Comparison of ENCODE assay signal across 18 mouse cellular contexts in the genomic region with DNA sequence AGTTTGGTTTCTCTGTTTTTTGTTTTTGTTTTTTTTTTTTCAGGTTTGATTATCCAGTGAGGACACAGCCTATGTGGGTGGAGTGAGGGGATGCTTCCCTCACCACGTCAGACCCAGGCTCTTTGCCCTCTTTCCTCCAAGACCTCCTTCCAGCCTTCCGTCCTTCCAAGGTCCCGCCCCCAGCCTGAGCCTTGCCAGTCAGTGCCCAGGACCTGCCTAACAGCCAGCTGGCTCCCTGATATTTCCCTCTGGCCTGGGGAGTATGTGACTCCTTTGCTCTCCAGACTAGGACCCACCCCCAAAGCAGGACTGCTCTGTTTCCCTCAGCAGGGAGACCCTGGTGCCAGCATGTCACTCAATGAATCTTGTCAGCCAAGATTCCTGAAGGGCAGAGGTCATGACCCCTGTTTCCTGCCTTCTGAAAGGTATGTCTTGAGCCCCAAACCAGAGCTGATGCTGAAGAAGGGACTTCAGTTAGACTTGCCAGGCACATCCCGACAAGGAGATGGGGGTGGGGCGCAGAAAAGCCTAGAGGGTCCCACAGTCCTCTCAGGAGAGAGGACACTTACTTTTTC. TPM values are rescaled to one million over a fixed set of nuclear protein-coding genes. Genes with fewer than 3 reads are reported as not detected.
DNase-seq lines count a peak whose midpoint lies in the region; ATAC-seq and TF ChIP-seq lines count a peak whose summit lies in the region.
"Had no signal": no experiment of that assay in that cellular context is flagged by ENCODE, and none has a peak within 500 bp of the region (broad histone marks: within the 10 kb centered on the region; RNA-seq: fewer than 3 reads in every experiment).

No protein-coding gene starts in this region.

- H3K27me3 ChIP-seq in lung, postnatal 0 days (replicated peaks; ENCODE audit: insufficient read depth, low read length), result no peaks in the 10 kb centered on the region
- H3K27me3 ChIP-seq in intestine, embryonic 16.5 days (replicated peaks; ENCODE audit: control insufficient read depth, insufficient read depth, low read length), result no peaks in the 10 kb centered on the region; the same call in 1 of the 2 replicates
- peaks cover 21% of the 10 kb centered on the region for H3K27me3 ChIP-seq in forebrain, embryonic 12.5 days

- no peak overlapping the region for H3K9ac ChIP-seq in lung, postnatal 0 days (replicated peaks; ENCODE audit: low read depth)
- H3K9ac ChIP-seq in intestine, embryonic 16.5 days (ENCODE audit: low read depth, low read length), result no peak overlapping the region
- no peak overlapping the region for H3K9ac ChIP-seq in forebrain, embryonic 12.5 days
- H3K9ac ChIP-seq: forebrain, embryonic 13.5 days; limb, embryonic 13.5 days; lung, embryonic 15.5 days had no signal

- peak; percentile 17; the same call in 1 of the 2 replicates for ATAC-seq in lung, postnatal 0 days
- ATAC-seq in intestine, embryonic 16.5 days, result no peak
- ATAC-seq in forebrain, embryonic 12.5 days (ENCODE audit: low FRiP score), result no peak
- ATAC-seq: forebrain, embryonic 13.5 days; inflammation-experienced regulatory T-cells, adult 6 months had no signal

- no peak overlapping the region; the same call in 1 of the 2 replicates for H3K27ac ChIP-seq in lung, postnatal 0 days (ENCODE audit: low read length)
- peak overlapping the region; percentile 8; the same call in 1 of the 2 replicates for H3K27ac ChIP-seq in intestine, embryonic 16.5 days (ENCODE audit: low read length)
- no peak overlapping the region for H3K27ac ChIP-seq in forebrain, embryonic 12.5 days
- H3K27ac ChIP-seq: forebrain, embryonic 13.5 days; limb, embryonic 13.5 days; lung, embryonic 15.5 days had no signal

- no peak for TF ChIP-seq POLR2A in lung, adult 2 months (IDR thresholded peaks at IDR 0.05; ENCODE audit: borderline replicate concordance, extremely low read depth, low read depth, low read length)

- H3K4me2 ChIP-seq in lung, postnatal 0 days (replicated peaks; ENCODE audit: low read depth, low read length), result no peak overlapping the region
- H3K4me2 ChIP-seq in intestine, embryonic 16.5 days (ENCODE audit: low read depth, low read length), result no peak overlapping the region
- H3K4me2 ChIP-seq in forebrain, embryonic 12.5 days, result no peak overlapping the region
- H3K4me2 ChIP-seq: forebrain, embryonic 13.5 days; limb, embryonic 13.5 days; lung, embryonic 15.5 days had no signal

- WGBS in lung, postnatal 0 days, result 46% methylated on average over 5 of the region's 5 CpGs
- WGBS in lung, adult 2 months, result 49% methylated on average over 5 of the region's 5 CpGs
- WGBS in intestine, embryonic 16.5 days, result 43% methylated on average over 5 of the region's 5 CpGs
- WGBS in forebrain, embryonic 12.5 days, result 39% methylated on average over 5 of the region's 5 CpGs

- no peak for TF ChIP-seq EP300 in lung, postnatal 0 days (IDR thresholded peaks at IDR 0.05)

- peaks cover 1% of the 10 kb centered on the region; the same call in 1 of the 2 replicates for H3K4me1 ChIP-seq in lung, postnatal 0 days (ENCODE audit: insufficient read depth, low read depth, low read length)
- peaks cover 2% of the 10 kb centered on the region; the same call in 1 of the 2 replicates for H3K4me1 ChIP-seq in lung, adult 2 months (ENCODE audit: control insufficient read depth, insufficient read depth, low read length)
- H3K4me1 ChIP-seq in intestine, embryonic 16.5 days (ENCODE audit: control insufficient read depth, insufficient read depth, low read length), result peaks cover 5% of the 10 kb centered on the region
- peaks cover 7% of the 10 kb centered on the region for H3K4me1 ChIP-seq in forebrain, embryonic 12.5 days
- H3K4me1 ChIP-seq: forebrain, embryonic 13.5 days had no signal

- H3K4me3 ChIP-seq in lung, postnatal 0 days (ENCODE audit: low read depth, low read length), result no peak overlapping the region
- H3K4me3 ChIP-seq in lung, adult 2 months (replicated peaks; ENCODE audit: extremely low read depth, low read depth, low read length), result no peak overlapping the region
- H3K4me3 ChIP-seq in intestine, embryonic 16.5 days (ENCODE audit: low read length), result no peak overlapping the region
- no peak overlapping the region for H3K4me3 ChIP-seq in forebrain, embryonic 12.5 days (replicated peaks)
- H3K4me3 ChIP-seq: forebrain, embryonic 13.5 days; limb, embryonic 13.5 days; lung, embryonic 15.5 days; myocyte had no signal

- DNase-seq in gastrocnemius, postnatal 10 days, result peak; percentile 61
- DNase-seq in gastrocnemius, adult 8-10 months (ENCODE audit: low spot score in 2 of 2), result no peak
- no peak for DNase-seq in lung, postnatal 0 days (ENCODE audit: low spot score)
- no peak for DNase-seq in lung, adult 2 months
- DNase-seq in embryo, embryonic 10.5 days (ENCODE audit: low spot score), result peak; percentile 63
- no peak for DNase-seq in spleen, adult 18-20 months
- DNase-seq: B cell, adult 2 months; cerebellum, adult 8-10 months; thymus, postnatal 25 days had no signal

- H3K9me3 ChIP-seq in lung, postnatal 0 days (ENCODE audit: low read length), result no peaks in the 10 kb centered on the region
- H3K9me3 ChIP-seq in intestine, embryonic 16.5 days (ENCODE audit: control insufficient read depth, low read length), result no peaks in the 10 kb centered on the region
- no peaks in the 10 kb centered on the region for H3K9me3 ChIP-seq in forebrain, embryonic 12.5 days
- H3K9me3 ChIP-seq: forebrain, embryonic 13.5 days; limb, embryonic 13.5 days; lung, embryonic 15.5 days had no signal

- TF ChIP-seq CTCF in lung, postnatal 0 days (IDR thresholded peaks at IDR 0.05), result no peak
- no peak for TF ChIP-seq CTCF in lung, adult 2 months (IDR thresholded peaks at IDR 0.05; ENCODE audit: insufficient read depth, low read length)

- H3K36me3 ChIP-seq in lung, postnatal 0 days (ENCODE audit: insufficient read depth, low read length), result no peaks in the 10 kb centered on the region
- H3K36me3 ChIP-seq in intestine, embryonic 16.5 days (ENCODE audit: control insufficient read depth, insufficient read depth, low read length), result no peaks in the 10 kb centered on the region
- no peaks in the 10 kb centered on the region for H3K36me3 ChIP-seq in forebrain, embryonic 12.5 days (replicated peaks)
- H3K36me3 ChIP-seq: limb, embryonic 13.5 days; lung, embryonic 15.5 days had no signal

RNA-seq across cellular contexts. Expression of a gene that starts 22.8 kb away (rescaled TPM):
- 10 to 100 TPM; 20.2 to 22.3 TPM for total RNA-seq in gastrocnemius, postnatal 10 days (2021)
- 10 to 100 TPM; 11.1 to 21.9 (median 13.6) TPM for total RNA-seq in gastrocnemius, adult 8-10 months (2022)
- polyA plus RNA-seq in lung, postnatal 0 days (2015; fragmentation: Nextera tagmentation; extraction: Ambion mirVana), result 3.1 and 3.9 TPM in 2 replicates
- polyA plus RNA-seq in lung, adult 2 months (2012; rRNA removed), result 8.2 and 8.3 TPM in 2 replicates
- 2.0 and 2.3 TPM in 2 replicates for polyA plus RNA-seq in intestine, embryonic 16.5 days (2015; fragmentation: Nextera tagmentation; extraction: Ambion mirVana)
- 3.1 and 3.5 TPM in 2 replicates for polyA plus RNA-seq in forebrain, embryonic 12.5 days (2016; fragmentation: Nextera tagmentation; extraction: Ambion mirVana)
- total RNA-seq: granulocyte monocyte progenitor cell, adult 5-6 weeks; megakaryocyte-erythroid progenitor cell, adult 5-6 weeks had no signal
- polyA plus RNA-seq: inflammation-experienced regulatory T-cells, adult 6 months had no signal

RNA-seq across cellular contexts. Expression of a gene that starts 59.2 kb away (rescaled TPM):
- total RNA-seq in gastrocnemius, postnatal 10 days (2021), result 10 to 100 TPM; 34.6 to 35.7 TPM
- 10 to 100 TPM in 3 of 4 experiments, 1 to 10 TPM in 1; 6.1 to 27.5 (median 16.1) TPM for total RNA-seq in gastrocnemius, adult 8-10 months (2022)
- 3.9 and 4.2 TPM in 2 replicates for polyA plus RNA-seq in lung, postnatal 0 days (2015; fragmentation: Nextera tagmentation; extraction: Ambion mirVana)
- 5.8 and 9.3 TPM in 2 replicates for polyA plus RNA-seq in lung, adult 2 months (2012; rRNA removed)
- polyA plus RNA-seq in intestine, embryonic 16.5 days (2015; fragmentation: Nextera tagmentation; extraction: Ambion mirVana), result 1.5 and 2.4 TPM in 2 replicates
- polyA plus RNA-seq in forebrain, embryonic 12.5 days (2016; fragmentation: Nextera tagmentation; extraction: Ambion mirVana), result 4.2 and 4.8 TPM in 2 replicates
- polyA plus RNA-seq: myocyte had no signal

Comparison
In these comparisons a context has a peak if more than half of its experiments do, and no peak if none do; other contexts are left out.
1. DNase-seq: peak in gastrocnemius, postnatal 10 days (single experiment) and embryo, embryonic 10.5 days (single experiment); none in gastrocnemius, adult 8-10 months (0 of 2), lung, postnatal 0 days (single experiment), lung, adult 2 months (single experiment) and spleen, adult 18-20 months (0 of 2).